Mouse (Mus musculus) embryo, embryonic 10 days (tissue): ENCODE results near the gene 4930402H24Rik.
A peak's percentile ranks its signal among the peaks of the same experiment; 100 is the strongest.

Experiments
- DNase-seq: peaks from one replicate; pipeline ENCODE4 v3.0.0-alpha.2; 2015; ENCODE audit warnings: low spot score

The 4930402H24Rik gene

DNA sequence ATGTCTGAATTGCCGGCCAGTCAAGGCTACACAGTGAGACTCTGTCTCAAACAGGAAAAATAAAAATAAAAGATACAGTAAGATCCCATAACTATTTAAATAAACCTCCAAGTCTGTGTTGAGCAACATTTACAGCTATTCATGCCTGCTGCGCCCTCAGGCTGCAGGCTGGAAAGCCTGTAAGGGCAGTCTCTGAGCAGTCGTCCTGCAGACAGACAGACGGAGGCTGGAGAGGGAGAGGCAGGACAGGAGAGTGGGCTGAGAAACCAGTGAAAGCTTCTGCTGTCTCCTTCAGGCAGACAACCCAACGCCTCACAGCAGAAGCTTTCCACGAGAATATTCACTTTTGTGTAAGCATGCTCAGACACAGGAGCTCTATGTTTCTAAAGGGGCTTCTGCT, 92.5 kb downstream of the 4930402H24Rik start:
- no peak for DNase-seq

DNA sequence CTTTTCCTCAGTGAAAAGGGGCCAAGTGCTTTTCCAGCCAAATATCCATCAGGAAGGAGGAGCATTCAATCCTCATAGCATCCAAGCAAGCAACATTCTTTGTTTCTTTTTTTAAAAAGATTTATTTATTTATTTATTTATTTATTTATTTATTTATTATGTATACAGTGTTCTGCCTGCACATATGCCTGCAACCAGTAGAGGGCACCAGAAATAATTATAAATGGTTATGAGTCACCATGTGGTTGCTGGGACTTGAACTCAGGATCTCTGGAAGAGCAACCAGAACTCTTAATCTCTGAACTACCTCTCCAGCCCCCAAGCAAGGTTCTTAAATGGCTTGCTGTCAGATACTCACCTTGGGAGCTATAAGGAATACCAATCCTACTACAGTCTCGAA, 93.7 kb downstream of the 4930402H24Rik start:
- no peak for DNase-seq

DNA sequence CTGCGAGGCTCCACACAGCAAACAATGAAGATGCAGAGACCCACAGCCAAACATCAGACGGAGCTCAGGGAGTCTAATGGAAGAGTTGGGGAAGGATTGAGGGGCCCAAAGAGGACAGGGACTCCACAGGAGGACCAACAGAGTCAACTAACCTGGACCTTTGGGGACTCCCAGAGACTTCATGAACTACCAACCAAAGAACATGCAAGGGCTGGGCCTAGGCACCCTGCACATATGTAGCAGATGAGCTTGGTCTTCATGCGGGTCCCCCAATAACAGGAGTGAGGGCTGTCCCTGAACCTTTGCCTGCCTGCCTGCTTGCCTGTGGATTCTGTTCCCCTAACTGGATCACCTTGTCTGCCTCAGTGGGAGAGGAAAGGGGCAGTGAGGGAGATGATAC, 101.1 kb downstream of the 4930402H24Rik start:
- DNase-seq: no peak

DNA sequence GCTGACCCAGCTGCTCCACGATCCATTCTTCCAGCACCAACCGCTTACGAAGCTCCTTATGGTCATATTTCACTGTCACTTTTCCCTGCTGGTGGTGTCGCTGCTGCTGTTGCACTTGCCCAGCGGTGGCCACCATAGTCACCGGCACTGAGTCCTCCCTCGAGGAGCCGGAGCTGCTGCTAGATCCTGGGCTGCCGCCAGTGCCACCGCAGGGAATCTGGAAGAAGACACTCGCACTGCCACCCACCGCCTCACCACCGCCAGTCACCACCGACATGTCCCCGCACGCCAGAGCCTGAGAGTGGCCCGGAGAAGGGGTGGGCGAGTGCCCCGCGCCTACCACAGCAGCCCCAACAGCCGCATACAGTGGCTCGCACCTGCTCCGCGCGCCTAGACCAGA, 102.5 kb downstream of the 4930402H24Rik start:
- no peak for DNase-seq

DNA sequence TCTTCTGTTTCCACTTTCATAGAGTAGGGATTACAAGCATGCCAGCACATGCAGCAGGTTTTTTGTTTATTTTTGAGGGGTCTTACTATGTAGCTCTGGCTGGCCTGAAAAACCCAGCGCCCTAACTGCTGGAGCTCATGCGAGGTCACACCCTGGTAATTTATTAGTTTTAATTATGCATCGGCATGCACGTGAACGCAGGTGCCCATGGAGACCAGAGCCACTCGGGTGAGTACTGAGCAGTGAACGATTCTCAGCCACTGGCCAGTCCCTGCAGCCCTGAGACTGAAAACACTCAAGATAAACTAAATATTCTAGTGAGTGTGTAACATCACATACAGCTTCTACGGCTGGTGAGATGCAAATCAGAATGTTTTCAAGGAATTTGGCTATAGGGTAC, 110.5 kb downstream of the 4930402H24Rik start:
- no peak for DNase-seq

DNA sequence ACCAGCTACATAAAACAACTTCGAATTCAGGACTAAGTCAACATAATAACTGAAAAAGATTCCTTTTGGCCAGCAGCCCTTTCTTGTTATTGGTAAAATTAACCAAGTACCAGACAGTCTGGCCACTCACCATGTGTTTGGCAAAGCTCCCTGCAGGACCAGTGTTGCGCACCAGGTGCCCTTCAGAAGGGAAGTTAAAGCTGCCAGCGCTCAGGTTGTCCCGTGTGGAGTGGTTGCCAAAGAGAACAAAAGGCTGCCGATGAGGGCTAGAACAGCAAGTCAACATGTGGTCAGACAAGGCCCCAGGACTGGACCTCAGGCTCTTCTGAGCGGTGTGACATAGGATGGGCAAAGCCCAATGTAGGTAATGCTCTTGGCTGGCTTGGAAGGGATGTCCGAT, 114.5 kb downstream of the 4930402H24Rik start:
- no peak for DNase-seq

DNA sequence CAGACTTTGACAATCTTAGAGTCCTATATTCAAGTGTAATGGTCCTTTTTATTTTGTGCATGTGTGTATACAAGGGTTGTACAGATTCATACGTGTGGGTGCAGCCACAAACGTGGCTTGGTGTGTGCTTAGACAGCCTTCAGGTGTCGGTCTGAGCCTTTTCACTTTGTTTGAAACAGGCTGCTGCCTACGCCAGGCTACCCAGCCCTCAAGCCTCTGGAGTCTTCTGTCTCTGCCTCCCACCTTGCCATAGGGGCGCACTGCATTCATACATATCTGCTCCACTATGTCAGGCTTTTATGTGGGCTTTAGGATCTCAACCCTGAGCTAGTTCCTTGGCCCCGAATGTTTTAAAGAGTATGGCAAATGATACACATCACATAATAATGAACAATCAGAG, 116.6 kb downstream of the 4930402H24Rik start:
- DNase-seq: no peak

DNA sequence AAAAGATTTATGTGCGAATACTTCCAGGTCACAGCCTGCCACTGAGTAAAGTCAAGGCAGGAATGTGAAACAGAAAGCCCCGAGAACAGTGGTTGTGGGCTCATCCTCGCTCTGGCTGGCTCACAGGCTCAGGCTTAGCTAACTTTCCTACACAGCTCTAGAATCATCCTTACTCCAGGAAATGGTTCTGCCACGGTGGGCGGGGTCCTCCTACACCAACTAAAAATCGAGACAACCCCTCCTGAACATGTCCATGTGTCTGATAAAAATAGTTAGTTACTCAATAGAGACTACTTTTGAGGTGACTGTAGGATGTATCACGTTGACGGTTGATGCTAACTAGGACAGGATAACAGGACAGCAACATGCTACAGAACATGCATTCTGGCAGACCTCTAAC, 117.2 kb downstream of the 4930402H24Rik start:
- DNase-seq: no peak

DNA sequence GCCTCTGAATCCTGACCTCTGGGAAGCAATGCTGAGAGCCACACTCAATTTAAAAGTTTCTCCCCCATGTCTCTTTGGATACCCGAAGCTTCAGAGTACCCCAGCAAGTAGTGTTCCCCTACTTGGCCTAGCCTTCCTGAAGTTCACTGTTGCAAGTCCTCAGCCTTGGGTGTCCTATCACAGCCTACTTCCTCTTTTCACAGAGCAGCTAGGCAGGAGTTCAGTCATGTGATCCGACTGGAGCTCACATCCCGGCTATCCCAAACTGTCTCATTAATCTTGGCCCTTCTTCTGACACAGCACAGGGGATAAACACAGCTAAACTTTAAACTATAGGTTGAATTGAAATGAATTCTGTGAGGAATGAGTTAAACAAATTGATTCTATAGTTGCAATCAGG, 121.3 kb downstream of the 4930402H24Rik start:
- no peak for DNase-seq

DNA sequence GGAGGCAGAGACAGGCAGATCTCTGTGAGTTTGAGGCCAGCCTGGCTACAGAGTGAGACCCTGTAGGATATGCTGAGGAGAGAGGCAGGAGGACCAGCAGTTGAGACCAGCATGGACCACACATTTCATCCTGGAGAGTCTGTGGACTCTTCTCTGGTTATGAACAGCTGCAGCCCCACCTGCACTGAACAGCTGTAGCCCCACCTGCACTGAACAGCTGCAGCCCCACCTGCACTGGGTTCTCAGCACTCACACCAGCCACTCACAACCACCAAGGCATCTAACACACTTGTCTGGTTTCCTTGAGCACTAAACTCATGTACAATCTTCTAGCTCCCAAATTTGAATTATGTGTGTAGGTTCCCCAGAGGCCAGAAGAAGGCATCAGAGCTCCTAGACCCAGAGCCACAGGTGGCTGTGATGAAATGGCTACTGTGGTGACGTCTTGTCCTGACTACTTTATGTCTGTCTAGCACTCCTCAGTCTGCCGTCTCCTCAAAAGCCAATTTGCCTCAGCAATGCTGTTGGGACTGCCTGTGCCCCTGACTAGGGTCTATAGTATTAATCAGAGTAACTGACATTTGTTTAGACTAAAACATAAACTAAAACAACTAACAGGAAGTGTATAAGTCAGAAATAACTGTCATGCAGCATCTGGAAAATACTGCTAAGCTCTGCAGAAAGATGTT, 125.4 kb downstream of the 4930402H24Rik start:
- DNase-seq: no peak

DNA sequence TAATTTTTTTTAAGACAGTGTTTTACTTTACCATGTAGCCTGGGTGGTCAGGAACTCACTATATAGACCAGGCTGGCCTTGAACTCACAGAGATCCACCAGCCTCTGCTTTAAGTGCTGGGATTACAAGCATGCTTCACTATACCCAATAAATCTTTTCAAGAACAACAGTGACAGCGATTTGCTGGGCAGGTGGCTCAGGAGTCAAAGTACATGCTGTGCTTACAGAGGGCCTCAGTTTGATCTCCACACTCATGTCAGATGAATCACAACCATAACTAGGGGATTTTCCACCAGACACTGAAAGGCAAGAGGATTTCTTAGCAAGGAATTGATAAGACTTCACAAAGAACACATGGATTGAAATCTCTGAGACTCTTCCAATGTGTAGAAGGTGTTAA, 126.3 kb downstream of the 4930402H24Rik start:
- DNase-seq: no peak

DNA sequence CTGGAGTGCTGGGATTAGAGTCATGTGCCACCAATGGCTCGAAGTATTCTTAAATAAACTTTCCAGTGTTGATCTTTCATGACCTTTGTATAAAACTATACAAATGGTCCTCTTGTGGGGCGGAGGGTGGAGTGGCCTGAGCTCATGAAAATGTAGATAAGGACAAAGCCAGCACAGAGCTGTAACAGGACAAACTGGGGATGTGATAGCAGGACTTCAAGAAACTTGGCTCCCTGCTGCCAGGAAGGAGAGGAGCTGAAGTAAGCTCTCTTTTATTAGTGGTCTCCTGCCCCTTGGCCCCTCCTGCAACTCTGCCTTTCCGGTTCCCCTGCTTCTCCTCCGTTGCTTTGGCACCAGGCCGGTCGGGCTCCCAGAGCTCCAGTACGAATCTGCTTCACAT, 129.6 kb downstream of the 4930402H24Rik start:
- no peak for DNase-seq

DNA sequence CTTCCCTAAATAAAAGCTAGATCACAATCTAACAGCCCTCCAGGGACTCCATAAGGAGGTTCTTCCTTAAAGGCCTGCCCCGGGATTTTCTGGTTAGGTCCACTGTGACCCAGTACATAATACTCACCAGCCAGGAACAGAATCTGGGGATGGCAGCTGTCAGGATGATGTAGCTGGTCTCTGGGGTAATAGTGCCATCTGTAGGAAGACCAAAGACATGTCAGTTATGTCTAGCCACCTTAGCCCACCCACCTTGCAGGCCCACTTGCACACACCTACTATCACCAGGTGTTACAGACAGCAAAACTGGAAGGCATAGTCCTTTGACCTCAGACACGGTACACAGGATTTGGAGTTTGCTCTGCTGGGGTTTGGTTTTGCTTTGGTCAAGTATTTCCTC, 138.7 kb downstream of the 4930402H24Rik start:
- DNase-seq: peak; percentile 41

DNA sequence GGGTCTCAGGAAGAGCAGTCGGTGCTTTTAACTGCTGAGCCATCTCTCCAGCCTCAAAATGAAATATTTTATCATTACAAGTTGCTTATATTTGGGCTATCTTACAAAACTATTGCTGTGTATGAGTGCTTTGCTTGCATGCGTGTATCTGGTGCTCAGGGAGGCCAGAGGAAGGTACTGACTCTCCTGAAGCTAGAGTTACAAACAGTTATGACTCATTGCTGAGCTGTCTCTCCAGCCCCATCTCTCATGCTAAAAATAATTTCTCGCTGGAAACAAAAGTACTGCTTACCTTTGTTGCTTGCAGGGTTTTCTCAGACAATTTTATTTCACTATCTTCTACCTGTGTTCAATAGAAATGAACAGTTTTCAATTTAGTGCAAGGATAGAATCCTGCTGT, 140.8 kb downstream of the 4930402H24Rik start:
- DNase-seq: no peak

DNA sequence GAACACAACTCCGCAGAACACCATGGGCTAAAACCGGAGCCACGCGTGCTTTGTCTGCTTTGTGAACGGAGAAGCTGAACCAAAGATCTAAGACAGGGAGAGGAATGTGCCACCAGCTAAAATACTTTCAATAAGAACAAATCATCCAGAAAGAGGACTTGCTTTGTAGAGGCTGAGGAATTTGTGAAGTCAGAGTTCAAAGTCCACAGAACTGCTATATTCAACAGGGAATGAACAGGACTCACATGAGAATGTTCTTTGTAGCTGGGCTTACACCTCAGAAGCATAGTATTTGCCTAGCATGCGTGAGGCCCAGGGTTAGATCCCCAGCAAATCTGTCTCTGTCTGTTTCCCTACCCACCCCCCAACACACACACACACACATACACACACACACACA, 145.3 kb downstream of the 4930402H24Rik start:
- DNase-seq: no peak

DNA sequence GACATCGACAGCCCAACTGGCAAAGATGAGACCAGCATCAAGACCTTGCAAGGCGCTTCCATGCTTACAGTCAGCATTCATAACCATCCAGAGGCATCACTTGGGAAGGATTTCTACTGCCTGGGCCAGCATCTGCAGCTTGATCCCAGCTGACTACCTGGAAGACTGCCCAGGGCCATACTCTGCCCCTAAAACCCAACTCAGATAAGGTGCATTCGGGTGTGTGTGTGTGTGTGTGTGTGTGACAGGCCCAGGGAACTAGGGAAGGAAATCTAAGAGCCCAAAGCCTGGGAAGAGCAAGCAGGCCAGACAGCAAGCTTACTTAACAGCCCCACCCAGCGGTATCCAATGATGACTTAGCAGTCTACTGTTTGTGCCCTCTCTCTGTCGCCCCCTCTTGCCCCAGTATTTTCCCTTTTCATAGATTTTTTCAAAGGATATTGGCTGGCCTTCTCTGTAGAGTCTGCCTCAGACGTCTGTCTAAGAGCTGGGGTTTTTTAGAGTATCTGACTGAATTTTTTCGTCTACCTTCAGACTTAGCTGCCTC, 151.1 kb downstream of the 4930402H24Rik start:
- DNase-seq: no peak

DNA sequence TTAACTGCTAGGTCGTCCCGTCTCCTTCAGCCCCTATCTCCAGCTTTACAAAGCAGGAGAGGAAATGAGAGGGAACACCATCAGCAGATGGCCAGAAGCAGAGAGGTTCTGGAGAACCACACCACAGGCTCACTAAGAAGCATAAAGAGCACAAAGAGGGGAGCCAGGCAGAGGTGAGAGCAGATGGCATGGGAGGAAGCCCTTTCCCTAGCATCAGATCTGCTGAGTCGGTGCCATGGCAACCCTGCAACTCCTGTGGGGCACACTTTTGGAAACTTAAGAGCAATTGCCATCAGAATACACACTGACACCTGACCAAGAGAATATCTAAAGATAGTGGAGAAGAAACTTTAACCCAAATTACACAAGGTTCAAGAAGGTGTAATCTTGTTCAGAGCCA, 151.6 kb downstream of the 4930402H24Rik start:
- no peak for DNase-seq

DNA sequence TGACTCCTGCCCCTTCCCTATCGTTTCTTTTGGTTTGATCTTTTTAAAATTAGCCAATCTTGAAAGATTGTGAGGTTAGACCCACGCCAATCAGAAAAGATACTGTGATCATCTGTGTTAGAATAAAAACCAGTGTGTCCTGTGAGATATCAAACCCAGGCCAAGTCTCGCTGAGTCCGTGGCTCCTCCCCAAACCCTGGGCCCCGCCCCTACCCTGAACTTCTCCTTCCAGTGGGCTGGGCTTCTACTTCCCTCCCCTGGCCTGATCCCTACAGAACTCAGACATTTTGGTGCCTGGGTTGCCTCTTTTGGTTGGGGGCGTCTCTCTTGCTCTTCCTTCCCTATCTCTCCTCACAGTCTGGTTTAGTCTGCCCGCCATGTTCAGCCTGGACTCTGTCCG, 155.8 kb downstream of the 4930402H24Rik start:
- no peak for DNase-seq

DNA sequence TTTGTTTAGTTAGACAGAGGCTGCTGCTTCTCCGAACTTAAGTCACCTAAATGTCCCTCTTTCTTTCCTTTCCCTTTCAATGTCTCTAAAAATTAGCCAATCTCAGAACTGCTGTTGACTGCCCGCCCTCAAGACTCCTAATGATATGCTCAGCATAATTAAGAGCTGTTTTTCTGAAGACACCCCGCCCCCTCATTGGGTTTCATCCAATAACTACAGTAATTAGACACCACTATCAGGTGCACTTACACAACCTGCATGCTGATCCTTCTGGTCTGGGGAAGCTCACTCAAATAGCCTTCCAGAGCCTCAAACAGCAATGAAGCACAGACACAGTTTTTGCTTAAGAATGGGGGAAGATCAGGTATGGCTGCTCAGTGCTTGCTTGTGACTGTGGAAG, 156.5 kb downstream of the 4930402H24Rik start:
- DNase-seq: no peak

DNA sequence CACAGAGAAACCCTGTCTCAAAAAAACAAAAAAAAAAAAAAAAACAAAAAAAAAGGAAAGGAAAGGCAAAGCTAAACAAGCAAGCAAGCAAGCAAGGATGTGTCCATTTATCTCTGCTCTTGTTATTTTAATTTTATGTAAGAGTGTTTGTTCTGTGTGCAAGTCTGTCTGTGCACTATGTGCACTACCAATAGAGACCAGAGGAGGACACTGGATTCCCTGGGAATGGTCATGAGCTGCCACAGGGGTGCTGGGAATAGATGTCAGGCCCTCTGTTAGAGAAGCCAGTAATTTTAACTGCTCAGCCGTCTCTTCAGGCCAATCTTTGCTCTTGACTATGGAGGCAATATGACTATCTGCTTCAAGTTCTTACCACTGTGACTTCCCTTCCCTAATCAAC, 162.6 kb downstream of the 4930402H24Rik start:
- no peak for DNase-seq

DNA sequence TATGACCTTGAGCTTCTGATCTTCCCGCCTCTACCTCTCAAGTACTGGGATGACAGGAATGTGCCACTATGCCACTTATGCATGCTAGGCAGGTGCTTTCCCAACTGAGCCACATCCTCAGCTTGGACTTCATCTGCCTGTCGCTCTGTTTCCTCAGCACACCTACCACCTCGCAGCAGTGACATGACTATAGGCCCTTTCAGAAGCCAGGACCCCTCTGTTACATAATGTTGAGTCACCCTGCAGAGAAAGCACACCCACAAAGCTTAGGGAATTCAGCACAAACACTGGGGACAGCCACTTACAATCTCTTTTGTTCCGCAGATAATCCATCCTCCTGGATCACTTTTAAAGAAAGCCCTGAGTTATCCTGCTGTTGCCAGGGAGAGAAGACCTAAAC, 166.1 kb downstream of the 4930402H24Rik start:
- no peak for DNase-seq

DNA sequence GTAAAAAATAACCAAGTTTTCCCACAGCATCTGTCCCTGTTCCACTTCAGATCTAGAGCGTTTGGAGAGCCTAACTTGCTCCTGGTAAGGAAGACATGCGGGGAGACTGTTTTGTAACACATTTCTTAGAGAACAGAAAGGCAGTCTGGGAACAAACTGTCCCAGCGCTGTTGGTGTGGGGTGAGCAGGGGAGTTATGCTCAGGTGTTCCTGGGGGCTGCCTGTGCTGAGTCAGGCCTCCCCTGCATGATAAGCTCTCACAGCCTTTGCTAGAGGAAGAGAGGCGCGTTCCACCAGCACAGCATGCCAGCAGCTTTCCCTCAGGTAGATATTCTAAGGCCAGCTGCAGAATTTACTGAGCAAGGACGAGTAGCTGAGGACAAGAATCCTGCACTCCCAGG, 168.2 kb downstream of the 4930402H24Rik start:
- DNase-seq: no peak

DNA sequence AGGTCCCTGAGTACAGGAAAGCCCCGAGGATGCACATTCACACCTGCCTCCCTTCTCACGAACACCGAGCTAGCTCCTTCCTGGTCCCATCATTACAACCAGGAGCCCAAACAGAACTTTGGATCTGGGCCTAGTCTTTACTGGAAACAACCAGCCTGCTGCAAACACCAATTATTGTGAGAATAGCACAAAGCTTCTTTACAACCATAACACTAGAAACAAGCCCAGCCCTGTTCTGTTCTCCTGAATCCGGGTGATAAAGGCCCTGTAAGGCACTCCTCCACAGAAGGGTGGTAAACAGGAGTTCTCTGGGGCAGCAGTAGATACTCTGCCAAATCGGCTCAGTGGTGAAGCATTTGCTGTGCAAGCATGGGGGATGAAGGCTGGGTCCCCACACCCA, 170.9 kb downstream of the 4930402H24Rik start:
- no peak for DNase-seq

DNA sequence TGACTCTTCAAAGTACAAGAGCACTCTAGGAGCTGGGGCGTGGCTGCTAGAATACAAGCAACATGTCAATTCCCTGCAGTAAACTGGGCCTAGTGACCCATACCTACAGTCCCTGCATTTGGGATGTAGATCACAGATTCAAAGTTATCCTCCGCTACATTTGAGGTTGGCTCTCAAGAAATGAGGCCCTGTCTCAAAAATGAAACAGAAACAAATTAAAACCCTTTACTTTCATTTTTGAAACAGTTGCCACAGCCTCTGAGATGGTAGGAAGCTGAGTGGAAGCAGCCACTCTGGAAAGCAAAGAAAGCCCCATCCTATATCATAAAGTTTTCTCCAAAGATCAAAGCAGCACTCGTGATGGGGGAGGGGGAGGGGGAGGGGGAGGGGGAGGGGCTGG, 172.8 kb downstream of the 4930402H24Rik start:
- no peak for DNase-seq
